Mouse (Mus musculus): Measurements from ENCODE around the gene Olfr1198. TPM values are rescaled to one million over a fixed set of nuclear protein-coding genes. Genes with fewer than 3 reads are reported as not detected.

Gene Olfr1198
- total RNA-seq (2015; ENCODE audit: low replicate concordance) (not detected in 2 replicates), total RNA-seq (2017; ENCODE audit: low replicate concordance) (not detected in 2 replicates)

DNA sequence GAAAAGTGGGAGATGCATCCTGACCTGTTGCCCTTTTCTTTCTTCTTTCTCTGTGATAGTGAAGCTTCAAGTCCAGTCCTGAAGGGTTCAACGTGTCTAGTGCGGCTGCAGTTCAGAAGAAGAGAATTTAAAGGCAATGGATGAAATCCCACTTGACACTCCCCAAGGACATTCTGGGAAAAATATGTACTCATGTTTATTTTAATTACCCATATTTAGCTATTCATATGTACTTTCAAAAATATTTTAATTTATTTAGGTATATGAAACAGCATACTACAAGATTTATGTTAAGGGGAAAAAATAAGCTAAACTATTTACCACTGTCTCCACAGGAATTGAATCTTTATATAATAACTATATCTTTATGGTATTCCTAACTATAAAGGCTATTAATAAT, at the start of gene Olfr1198:
Olfr1198 (minus strand) TSS at position 101 of the 400 bp plus-strand sequence.
- no peak for ATAC-seq (replicated peaks; ENCODE audit: low FRiP score, poor library complexity, severe bottlenecking)

DNA sequence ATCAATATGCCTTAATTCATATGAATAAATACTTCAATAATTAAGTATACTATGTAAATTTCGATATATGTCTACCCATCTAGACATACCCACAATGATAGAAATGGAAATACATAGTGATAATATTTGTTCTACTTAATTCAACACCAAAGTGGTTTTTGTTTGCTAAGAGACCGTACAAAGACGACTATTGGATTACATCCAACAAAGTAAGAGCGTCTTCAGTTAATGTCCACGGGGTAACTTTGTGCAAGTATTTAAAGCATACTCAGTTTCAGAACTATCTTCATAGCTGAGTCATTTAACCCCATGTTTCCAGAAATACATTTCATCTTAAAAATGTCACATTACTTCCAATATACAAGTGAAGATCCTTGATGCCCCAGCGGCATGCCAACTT, 41.6 kb upstream of the Olfr1198 start, which contains the start of gene Olfr1201:
Olfr1201 (plus strand) TSS at position 301 of the 400 bp plus-strand sequence.
- ATAC-seq (replicated peaks; ENCODE audit: low FRiP score, poor library complexity, severe bottlenecking): no peak

DNA sequence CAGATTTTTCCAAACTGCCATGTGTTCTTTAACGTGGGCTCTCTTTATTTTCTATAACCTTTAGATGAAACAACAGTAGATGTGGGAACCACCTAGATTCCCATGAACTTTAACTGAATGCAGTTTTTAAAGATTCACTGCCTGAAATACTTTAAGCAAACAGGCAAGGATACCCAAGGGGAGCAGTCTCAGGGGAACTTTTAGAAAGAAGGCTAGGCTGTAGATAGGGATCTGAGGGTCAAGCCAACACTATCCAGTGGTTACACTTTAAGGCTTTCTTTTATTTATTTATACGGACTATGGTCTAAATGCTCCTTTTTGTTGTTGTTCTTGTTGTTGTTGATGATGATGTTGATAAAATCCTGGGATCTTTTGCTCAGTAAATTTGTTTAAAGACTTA, 19.2 kb upstream of the Olfr1198 start, which contains the start of gene Olfr1200:
Olfr1200 (minus strand) TSS at position 101 of the 400 bp plus-strand sequence.
- ATAC-seq (replicated peaks; ENCODE audit: low FRiP score, poor library complexity, severe bottlenecking): no peak

DNA sequence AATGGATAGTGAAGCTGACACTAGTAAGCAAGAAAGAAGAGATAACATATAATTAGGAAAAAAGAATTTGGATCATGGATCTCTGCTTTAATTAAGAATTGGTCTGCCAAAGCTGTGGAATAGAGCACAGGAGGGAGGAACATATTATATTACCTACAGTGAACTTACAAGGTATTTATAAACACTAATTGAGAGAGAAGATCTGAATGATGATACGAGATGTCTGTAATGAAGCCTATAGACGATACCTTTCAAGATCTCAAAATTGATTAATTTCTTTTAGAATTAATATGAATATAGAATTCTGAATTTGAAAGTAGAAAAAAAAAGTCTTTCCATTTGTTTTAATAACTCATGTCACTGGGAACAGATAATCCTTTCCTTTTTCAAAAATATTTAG, 9.2 kb upstream of the Olfr1198 start, which contains the start of gene Olfr1199:
Olfr1199 (minus strand) TSS at position 101 of the 400 bp plus-strand sequence.
- ATAC-seq (replicated peaks; ENCODE audit: low FRiP score, poor library complexity, severe bottlenecking): no peak

DNA sequence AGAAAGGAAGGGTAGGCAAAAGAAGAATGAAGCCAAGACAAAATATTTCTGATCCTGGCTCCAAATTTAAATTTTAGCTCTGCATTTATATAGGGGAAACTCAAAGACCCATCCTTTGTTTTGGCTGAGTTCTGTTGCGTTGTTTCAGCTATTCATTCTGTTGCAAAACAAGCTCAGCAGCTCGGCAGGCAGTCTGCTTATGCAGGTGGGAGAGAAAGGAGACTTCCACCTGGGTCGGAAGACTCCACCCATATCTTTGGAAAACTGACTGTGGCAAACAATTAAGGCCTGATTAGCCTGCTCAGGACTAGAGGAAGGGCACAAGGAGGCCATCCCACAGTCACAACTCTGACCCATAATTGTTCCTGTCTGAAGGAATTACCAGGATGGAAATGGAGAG, 7.8 kb downstream of the Olfr1198 start:
- no peak for ATAC-seq (replicated peaks; ENCODE audit: low FRiP score, poor library complexity, severe bottlenecking)

DNA sequence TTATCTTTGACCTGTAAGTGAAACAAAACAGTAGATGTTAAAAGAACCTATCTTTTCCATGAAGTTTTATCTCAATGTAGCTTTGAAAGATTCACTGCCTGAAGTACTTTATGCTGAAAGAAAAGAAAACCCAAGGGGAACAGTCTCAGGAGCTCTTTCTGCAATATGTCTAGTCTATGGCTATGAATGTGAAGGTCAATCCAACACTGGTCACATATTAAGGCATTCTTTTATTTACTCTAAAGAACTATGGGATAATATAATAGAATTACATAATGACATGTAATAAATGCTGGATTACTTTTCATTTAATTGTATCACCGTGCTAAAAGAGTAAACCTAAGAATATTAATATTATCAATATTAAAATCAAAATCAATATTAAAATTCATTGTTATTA, 18.9 kb downstream of the Olfr1198 start, which contains the start of gene Olfr1197:
Olfr1197 (minus strand) TSS at position 101 of the 400 bp plus-strand sequence.
- no peak for ATAC-seq (replicated peaks; ENCODE audit: low FRiP score, poor library complexity, severe bottlenecking)

DNA sequence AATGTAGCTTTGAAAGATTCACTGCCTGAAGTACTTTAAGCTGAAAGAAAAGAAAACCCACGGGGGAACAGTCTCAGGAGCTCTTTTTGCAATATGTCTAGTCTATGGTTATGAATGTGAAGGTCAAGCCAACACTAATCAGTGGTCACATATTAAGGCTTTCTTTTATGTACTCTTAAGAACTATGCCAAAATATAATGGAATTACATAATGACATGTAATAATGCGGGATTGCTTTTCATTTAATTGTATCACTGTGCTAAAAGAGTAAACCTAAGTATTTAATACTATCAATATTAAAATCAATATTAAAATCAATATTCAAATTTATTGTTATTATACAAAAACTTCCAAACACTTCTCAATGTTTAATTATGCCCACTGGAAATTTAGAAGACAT, 46.7 kb downstream of the Olfr1198 start, which contains the start of gene Olfr1196:
Olfr1196 (minus strand) TSS at position 101 of the 400 bp plus-strand sequence.
- no peak for ATAC-seq (replicated peaks; ENCODE audit: low FRiP score, poor library complexity, severe bottlenecking)

Other genes with a start within 250 kb of the Olfr1198 start
- gene Olfr1186, start 232.8 kb downstream of the Olfr1198 start, total RNA-seq (2015; ENCODE audit: low replicate concordance): not detected in 2 replicates
- gene Olfr1186, start 232.8 kb downstream of the Olfr1198 start, total RNA-seq (2017; ENCODE audit: low replicate concordance): not detected in 2 replicates
- gene Olfr1188, start 194.4 kb downstream of the Olfr1198 start, total RNA-seq (2015; ENCODE audit: low replicate concordance): not detected in 2 replicates
- gene Olfr1188, start 194.4 kb downstream of the Olfr1198 start, total RNA-seq (2017; ENCODE audit: low replicate concordance): not detected in 2 replicates
- not detected in 2 replicates for gene Olfr1189, start 164.9 kb downstream of the Olfr1198 start, total RNA-seq (2015; ENCODE audit: low replicate concordance)
- gene Olfr1189, start 164.9 kb downstream of the Olfr1198 start, total RNA-seq (2017; ENCODE audit: low replicate concordance): not detected in 2 replicates
- gene Olfr1191-ps1, start 110.8 kb downstream of the Olfr1198 start, total RNA-seq (2015; ENCODE audit: low replicate concordance): not detected in 2 replicates
- gene Olfr1191-ps1, start 110.8 kb downstream of the Olfr1198 start, total RNA-seq (2017; ENCODE audit: low replicate concordance): not detected in 2 replicates
- gene Olfr1192-ps1, start 102.9 kb downstream of the Olfr1198 start, total RNA-seq (2015; ENCODE audit: low replicate concordance): not detected in 2 replicates
- gene Olfr1192-ps1, start 102.9 kb downstream of the Olfr1198 start, total RNA-seq (2017; ENCODE audit: low replicate concordance): 0.14 TPM in 1 of 2 replicates, not detected in the other
- gene Olfr1193, start 75.7 kb downstream of the Olfr1198 start, total RNA-seq (2015; ENCODE audit: low replicate concordance): not detected in 2 replicates
- gene Olfr1193, start 75.7 kb downstream of the Olfr1198 start, total RNA-seq (2017; ENCODE audit: low replicate concordance): not detected in 2 replicates
- not detected in 2 replicates for gene Olfr1195, start 62.2 kb downstream of the Olfr1198 start, total RNA-seq (2015; ENCODE audit: low replicate concordance)
- gene Olfr1195, start 62.2 kb downstream of the Olfr1198 start, total RNA-seq (2017; ENCODE audit: low replicate concordance): not detected in 2 replicates
- gene Olfr1196, start 46.8 kb downstream of the Olfr1198 start, total RNA-seq (2015; ENCODE audit: low replicate concordance): not detected in 2 replicates
- gene Olfr1196, start 46.8 kb downstream of the Olfr1198 start, total RNA-seq (2017; ENCODE audit: low replicate concordance): not detected in 2 replicates
- gene Olfr1197, start 19.0 kb downstream of the Olfr1198 start, total RNA-seq (2015; ENCODE audit: low replicate concordance): not detected in 2 replicates
- gene Olfr1197, start 19.0 kb downstream of the Olfr1198 start, total RNA-seq (2017; ENCODE audit: low replicate concordance): not detected in 2 replicates
- gene Olfr1199, start 9.1 kb upstream of the Olfr1198 start, total RNA-seq (2015; ENCODE audit: low replicate concordance): not detected in 2 replicates
- gene Olfr1199, start 9.1 kb upstream of the Olfr1198 start, total RNA-seq (2017; ENCODE audit: low replicate concordance): not detected in 2 replicates
- not detected in 2 replicates for gene Olfr1200, start 19.1 kb upstream of the Olfr1198 start, total RNA-seq (2015; ENCODE audit: low replicate concordance)
- gene Olfr1200, start 19.1 kb upstream of the Olfr1198 start, total RNA-seq (2017; ENCODE audit: low replicate concordance): not detected in 2 replicates
- not detected in 2 replicates for gene Olfr1201, start 41.7 kb upstream of the Olfr1198 start, total RNA-seq (2015; ENCODE audit: low replicate concordance)
- gene Olfr1201, start 41.7 kb upstream of the Olfr1198 start, total RNA-seq (2017; ENCODE audit: low replicate concordance): not detected in 2 replicates
- not detected in 2 replicates for gene Olfr1202, start 63.1 kb upstream of the Olfr1198 start, total RNA-seq (2015; ENCODE audit: low replicate concordance)
- not detected in 2 replicates for gene Olfr1202, start 63.1 kb upstream of the Olfr1198 start, total RNA-seq (2017; ENCODE audit: low replicate concordance)
- gene Olfr1205, start 78.4 kb upstream of the Olfr1198 start, total RNA-seq (2015; ENCODE audit: low replicate concordance): not detected in 2 replicates
- 0.28 TPM in 1 of 2 replicates, not detected in the other for gene Olfr1205, start 78.4 kb upstream of the Olfr1198 start, total RNA-seq (2017; ENCODE audit: low replicate concordance)
- gene Olfr1204, start 97.9 kb upstream of the Olfr1198 start, total RNA-seq (2015; ENCODE audit: low replicate concordance): 14.6 TPM in 1 of 2 replicates, not detected in the other
- not detected in 2 replicates for gene Olfr1204, start 97.9 kb upstream of the Olfr1198 start, total RNA-seq (2017; ENCODE audit: low replicate concordance)
- gene Olfr1206, start 111.9 kb upstream of the Olfr1198 start, total RNA-seq (2015; ENCODE audit: low replicate concordance): not detected in 2 replicates
- gene Olfr1206, start 111.9 kb upstream of the Olfr1198 start, total RNA-seq (2017; ENCODE audit: low replicate concordance): not detected in 2 replicates
- gene Olfr1208, start 150.9 kb upstream of the Olfr1198 start, total RNA-seq (2015; ENCODE audit: low replicate concordance): not detected in 2 replicates
- not detected in 2 replicates for gene Olfr1208, start 150.9 kb upstream of the Olfr1198 start, total RNA-seq (2017; ENCODE audit: low replicate concordance)
- not detected in 2 replicates for gene Olfr1209, start 163.8 kb upstream of the Olfr1198 start, total RNA-seq (2015; ENCODE audit: low replicate concordance)
- not detected in 2 replicates for gene Olfr1209, start 163.8 kb upstream of the Olfr1198 start, total RNA-seq (2017; ENCODE audit: low replicate concordance)
- gene Olfr1211, start 186.7 kb upstream of the Olfr1198 start, total RNA-seq (2015; ENCODE audit: low replicate concordance): not detected in 2 replicates
- not detected in 2 replicates for gene Olfr1211, start 186.7 kb upstream of the Olfr1198 start, total RNA-seq (2017; ENCODE audit: low replicate concordance)
- not detected in 2 replicates for gene Olfr1212, start 202.6 kb upstream of the Olfr1198 start, total RNA-seq (2015; ENCODE audit: low replicate concordance)
- 0.43 TPM in 1 of 2 replicates, not detected in the other for gene Olfr1212, start 202.6 kb upstream of the Olfr1198 start, total RNA-seq (2017; ENCODE audit: low replicate concordance)
- not detected in 2 replicates for gene Gm13762, start 228.9 kb upstream of the Olfr1198 start, total RNA-seq (2015; ENCODE audit: low replicate concordance)
- gene Gm13762, start 228.9 kb upstream of the Olfr1198 start, total RNA-seq (2017; ENCODE audit: low replicate concordance): not detected in 2 replicates
- not detected in 2 replicates for gene Olfr1214, start 241.3 kb upstream of the Olfr1198 start, total RNA-seq (2015; ENCODE audit: low replicate concordance)
- gene Olfr1214, start 241.3 kb upstream of the Olfr1198 start, total RNA-seq (2017; ENCODE audit: low replicate concordance): not detected in 2 replicates